Mouse (Mus musculus) MEL (cell line): Measurements from ENCODE around the gene Gm10401. TPM values are rescaled to one million over a fixed set of nuclear protein-coding genes. Genes with fewer than 3 reads are reported as not detected.

Experiments used
- DNase-seq: peaks from one replicate; pipeline ENCODE4 v3.0.0; 2011; ENCODE audit warnings: low read depth, low spot score
- H3K27ac ChIP-seq: 2 replicates; pipeline ENCODE4 v1.5.1; 2012; ENCODE audit warnings: low read depth, mild to moderate bottlenecking, control low read depth, low read length, moderate library complexity; ENCODE audit not compliant: control insufficient read depth
- H3K27me3 ChIP-seq, 2 experiments: fragments of 150-350 bp in 1 of 2; sonication (generic) in 1 of 2; 2 replicates each; pipeline ENCODE4 v1.6.1; 2012; ENCODE audit warnings: low read length in 2 of 2, mild to moderate bottlenecking in 2 of 2, improper control_type of control experiment in 1 of 2, moderate library complexity in 1 of 2; ENCODE audit not compliant: insufficient read depth in 2 of 2, control insufficient read depth in 1 of 2
- H3K36me3 ChIP-seq, 2 experiments: 2 replicates each; pipeline ENCODE4 v1.6.1; 2012 to 2014; ENCODE audit warnings: low read length in 2 of 2, improper control_type of control experiment in 1 of 2, inconsistent platforms in 1 of 2, mild to moderate bottlenecking in 1 of 2; ENCODE audit not compliant: insufficient read depth in 2 of 2, control insufficient read depth in 1 of 2
- H3K4me1 ChIP-seq, 2 experiments: fragments of 150-350 bp in 1 of 2; sonication (generic) in 1 of 2; 2 replicates each; pipeline ENCODE4 v1.6.1; 2012; ENCODE audit warnings: low read length in 2 of 2, improper control_type of control experiment in 1 of 2, mild to moderate bottlenecking in 1 of 2; ENCODE audit not compliant: insufficient read depth in 2 of 2, control insufficient read depth in 1 of 2
- H3K4me3 ChIP-seq, 2 experiments: fragments of 150-350 bp in 1 of 2; sonication (generic) in 1 of 2; 2 replicates each; pipeline ENCODE4 v1.5.1; 2012; ENCODE audit warnings: low read depth in 2 of 2, low read length in 2 of 2, mild to moderate bottlenecking in 2 of 2, moderate library complexity in 2 of 2, control low read depth in 1 of 2, improper control_type of control experiment in 1 of 2; ENCODE audit not compliant: control insufficient read depth in 1 of 2, insufficient read depth in 1 of 2
- H3K79me2 ChIP-seq: 2 replicates; pipeline ENCODE4 v1.6.1; 2012; ENCODE audit warnings: mild to moderate bottlenecking, low read length, moderate library complexity; ENCODE audit not compliant: control insufficient read depth, poor library complexity, insufficient read depth
- H3K9ac ChIP-seq: 2 replicates; pipeline ENCODE4 v1.6.1; 2012; ENCODE audit warnings: low read depth, mild to moderate bottlenecking, control low read depth, low read length, moderate library complexity; ENCODE audit not compliant: control insufficient read depth, poor library complexity, severe bottlenecking
- H3K9me3 ChIP-seq: fragments of 150-350 bp; sonication (generic); replicated peaks from 2 replicates; pipeline ENCODE4 v1.6.1; 2012; ENCODE audit warnings: mild to moderate bottlenecking, low read length, improper control_type of control experiment, moderate library complexity; ENCODE audit not compliant: insufficient read depth
- BHLHE40 ChIP-seq: IDR thresholded peaks from 2 replicates; pipeline ENCODE4 v1.6.1; 2012; ENCODE audit warnings: low read depth, mild to moderate bottlenecking, inconsistent platforms, low read length, improper control_type of control experiment, borderline replicate concordance
- CHD1 ChIP-seq: IDR thresholded peaks from 2 replicates; pipeline ENCODE4 v1.6.1; 2012; ENCODE audit warnings: low read depth, mild to moderate bottlenecking, inconsistent platforms, low read length, improper control_type of control experiment
- CTCF ChIP-seq, 3 experiments: IDR thresholded peaks in 2 of 3; conservative IDR thresholded peaks in 1 of 3; 2 replicates each; pipeline ENCODE4 v1.5.1; 2011 to 2012; ENCODE audit warnings: low read length in 3 of 3, low read depth in 2 of 3, mild to moderate bottlenecking in 2 of 3, improper control_type of control experiment in 1 of 3, inconsistent platforms in 1 of 3, mixed read lengths in 1 of 3, moderate library complexity in 1 of 3; ENCODE audit not compliant: control insufficient read depth in 1 of 3, insufficient read depth in 1 of 3, poor library complexity in 1 of 3, severe bottlenecking in 1 of 3
- E2F4 ChIP-seq: IDR thresholded peaks from 2 replicates; pipeline ENCODE4 v1.6.1; 2011; ENCODE audit warnings: low read depth, low read length, improper control_type of control experiment, borderline replicate concordance
- HCFC1 ChIP-seq: IDR thresholded peaks from 2 replicates; pipeline ENCODE4 v1.6.1; 2012; ENCODE audit warnings: low read depth, mild to moderate bottlenecking, inconsistent platforms, low read length, improper control_type of control experiment, moderate library complexity
- MAX ChIP-seq: IDR thresholded peaks from 2 replicates; pipeline ENCODE4 v1.6.1; 2011; ENCODE audit warnings: low read length, improper control_type of control experiment
- MAZ ChIP-seq: IDR thresholded peaks from 2 replicates; pipeline ENCODE4 v1.6.1; 2012; ENCODE audit warnings: low read depth, mild to moderate bottlenecking, inconsistent platforms, low read length, improper control_type of control experiment
- MYB ChIP-seq: IDR thresholded peaks from 2 replicates; pipeline ENCODE4 v1.6.1; 2011; ENCODE audit warnings: mild to moderate bottlenecking, low read depth, low read length, improper control_type of control experiment
- MYC ChIP-seq: IDR thresholded peaks from 2 replicates; pipeline ENCODE4 v1.6.1; 2011; ENCODE audit warnings: low read depth, mild to moderate bottlenecking, low read length, improper control_type of control experiment, moderate library complexity
- NELFE ChIP-seq: IDR thresholded peaks from 2 replicates; pipeline ENCODE4 v1.6.1; 2011; ENCODE audit warnings: low read depth, low read length, improper control_type of control experiment
- POLR2A ChIP-seq, 2 experiments: IDR thresholded peaks; 2 replicates each; pipeline ENCODE4 v1.6.1; 2011 to 2012; ENCODE audit warnings: low read length in 2 of 2, mild to moderate bottlenecking in 2 of 2, control low read depth in 1 of 2, improper control_type of control experiment in 1 of 2, low read depth in 1 of 2, moderate library complexity in 1 of 2; ENCODE audit not compliant: control insufficient read depth in 1 of 2, insufficient read depth in 1 of 2, poor library complexity in 1 of 2
- POLR2AphosphoS5 ChIP-seq: IDR thresholded peaks from 2 replicates; pipeline ENCODE4 v1.6.1; 2012; ENCODE audit warnings: low read depth, borderline replicate concordance, mild to moderate bottlenecking, inconsistent platforms, low read length, moderate library complexity, mixed read lengths
- SIN3A ChIP-seq: IDR thresholded peaks from 2 replicates; pipeline ENCODE4 v1.6.1; 2012; ENCODE audit warnings: low read length, improper control_type of control experiment, inconsistent platforms
- TBP ChIP-seq: IDR thresholded peaks from 2 replicates; pipeline ENCODE4 v1.8.0; 2011; ENCODE audit warnings: low read depth, low read length, improper control_type of control experiment
- ZMIZ1 ChIP-seq: IDR thresholded peaks from 2 replicates; pipeline ENCODE4 v1.6.1; 2012; ENCODE audit warnings: low read depth, mild to moderate bottlenecking, inconsistent platforms, low read length, improper control_type of control experiment, moderate library complexity
- polyA plus RNA-seq, 2 experiments: library from polyadenylated mRNA; stranded (reverse) in 1 of 2; unstranded in 1 of 2; fragments of >175 nt in 1 of 2; fragments of >200 nt in 1 of 2; gene quantifications; 2 replicates each; pipeline versions ENCODE4 v1.2.1 to v1.2.4; 2012; ENCODE audit warnings: low replicate concordance in 2 of 2, low read depth in 1 of 2; ENCODE audit not compliant: insufficient read length in 2 of 2, insufficient read depth in 1 of 2, missing spikeins in 1 of 2
- total RNA-seq: library from RNA; depleted of rRNA; stranded (reverse); fragments of 300-350 nt; gene quantifications from 2 replicates; pipeline ENCODE4 v1.2.3, GENCODE M21; 2012

Gene Gm10401
- total and polyA plus RNA-seq, 3 experiments = 0.56 to 3.5 TPM; not detected in 1

DNA sequence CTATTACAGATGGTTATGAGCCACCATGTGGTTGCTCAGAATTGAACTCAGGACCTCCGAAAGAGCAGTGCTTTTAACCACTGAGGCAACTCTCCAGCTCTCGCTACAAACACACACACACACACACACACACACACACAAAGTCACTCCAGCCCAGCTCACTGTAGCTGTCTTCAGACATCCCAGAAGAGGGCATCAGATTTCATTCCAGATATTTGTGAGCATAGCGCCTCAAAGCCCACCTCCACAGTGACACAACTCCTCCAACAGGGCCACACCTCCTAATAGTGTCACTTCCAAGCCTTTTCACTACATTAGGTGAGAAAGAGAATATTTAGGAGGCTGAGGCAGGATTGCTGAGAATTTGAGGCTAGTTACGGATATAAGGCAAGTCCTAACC lies 41.0 kb upstream of the Gm10401 start:
- H3K79me2 ChIP-seq = peaks cover 2% of the 10 kb centered on the region
- H3K36me3 ChIP-seq = no peaks in the 10 kb centered on the region
- TF ChIP-seq POLR2AphosphoS5 (no peak), E2F4 (no peak), CHD1 (no peak)
- H3K9me3 ChIP-seq = no peaks in the 10 kb centered on the region
- no peaks in the 10 kb centered on the region; a peak in 1 of 4 replicates for H3K4me1 ChIP-seq
- no peaks in the 10 kb centered on the region for H3K27me3 ChIP-seq
- no peak overlapping the region for H3K4me3 ChIP-seq
- H3K27ac ChIP-seq = no peak overlapping the region
- DNase-seq = no peak
- H3K9ac ChIP-seq = no peak overlapping the region

DNA sequence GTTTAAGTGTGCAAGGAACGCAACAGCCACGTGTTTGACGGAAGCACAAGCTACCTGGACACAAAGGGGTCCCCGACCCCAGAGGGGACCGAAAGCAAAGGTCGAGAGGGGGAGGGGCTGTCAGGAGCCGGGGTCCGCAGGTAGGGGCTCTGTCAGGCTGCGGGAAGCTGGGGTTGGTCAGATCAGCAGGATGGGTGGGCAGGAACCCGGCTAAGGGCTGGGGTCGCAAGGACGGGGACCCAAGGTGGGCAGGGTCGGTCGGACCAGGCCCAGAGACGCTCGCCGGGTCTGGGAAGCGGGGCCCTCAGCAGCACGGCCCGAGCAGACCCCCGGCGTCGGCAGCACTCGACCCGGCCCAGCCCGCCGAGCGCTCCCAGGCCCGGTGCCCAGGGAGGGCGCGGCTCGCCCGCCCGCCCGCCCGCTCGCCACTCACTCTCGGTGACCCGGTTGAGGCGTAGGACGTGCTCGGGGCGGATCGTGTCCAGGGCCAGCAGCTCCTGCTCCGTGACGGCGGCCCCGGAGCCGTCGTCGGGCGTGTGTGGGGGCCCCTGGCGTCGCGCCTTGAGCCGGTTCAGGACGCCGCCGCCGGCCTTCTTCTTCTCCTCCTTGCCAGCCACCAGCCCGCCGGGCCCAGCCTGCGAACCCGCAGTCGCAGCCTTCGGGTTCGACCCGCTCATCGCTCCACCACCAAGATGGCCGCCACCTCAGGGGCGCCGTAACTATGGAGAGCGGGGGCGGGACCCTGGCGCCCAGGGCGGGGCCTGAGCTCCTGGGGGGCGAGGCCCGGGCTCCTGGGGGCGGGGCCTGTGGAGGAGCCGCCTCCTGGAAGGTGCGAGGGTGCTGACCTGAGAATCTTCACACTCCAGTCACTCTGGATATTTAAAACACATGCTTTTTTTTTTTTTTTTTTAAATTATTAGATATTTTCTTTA lies 36.4 kb upstream of the Gm10401 start, which contains the start of gene Unc119b:
Unc119b (minus strand) TSS at position 742 of the 932 bp plus-strand sequence.
- no peaks in the 10 kb centered on the region for H3K27me3 ChIP-seq
- TF ChIP-seq BHLHE40 = no peak
- no peak for TF ChIP-seq POLR2AphosphoS5
- no peak for TF ChIP-seq MYB
- TF ChIP-seq NELFE = peak; percentile 37
- peak; percentile 73 for TF ChIP-seq MAX
- peak; percentile 60 to 68; a peak in 3 of 4 replicates for TF ChIP-seq POLR2A (IDR thresholded peaks at IDR 0.05; ENCODE audit: control insufficient read depth in 1 of 2, insufficient read depth in 1 of 2, low read depth in 1 of 2, low read length in 2 of 2, poor library complexity in 1 of 2)
- TF ChIP-seq TBP = no peak
- TF ChIP-seq MAZ = no peak
- TF ChIP-seq CTCF (IDR thresholded peaks at IDR 0.05 in 2 of 3, conservative IDR thresholded peaks at IDR 0.05 in 1 of 3; ENCODE audit: control insufficient read depth in 1 of 3, insufficient read depth in 1 of 3, low read depth in 2 of 3, low read length in 3 of 3, poor library complexity in 1 of 3, severe bottlenecking in 1 of 3) = no peak
- no peak for TF ChIP-seq MYC
- TF ChIP-seq ZMIZ1 = no peak
- TF ChIP-seq SIN3A = peak; percentile 44
- peak; percentile 40; the same call in 1 of the 2 replicates for TF ChIP-seq HCFC1
- peak within 1 kb of the TSS; percentile 94 for H3K9ac ChIP-seq
- H3K4me1 ChIP-seq = peaks cover 0 to 7% of the 10 kb centered on the region in 2 experiments
- no peaks in the 10 kb centered on the region for H3K9me3 ChIP-seq
- H3K36me3 ChIP-seq = peaks cover 0 to 2% of the 10 kb centered on the region in 2 experiments; a peak in 3 of 4 replicates
- H3K27ac ChIP-seq = no peak within 1 kb of the TSS
- peaks cover 9% of the 10 kb centered on the region for H3K79me2 ChIP-seq
- H3K4me3 ChIP-seq = peak within 1 kb of the TSS; percentile 81 to 94
- DNase-seq = peak; percentile 88
